Mouse (Mus musculus) stomach, postnatal 0 days (tissue): ENCODE measurements at regions not wholly inside any gene's neighbourhood (a gene's known extent, or its start where the extent isn't known, plus 50 kb on each side); places are given as distances from the start of the nearest gene placed in this dataset.

ENCODE experiments used
- ATAC-seq: fragments of 200-750 bp; cut with Nextera tagmentation; 2 replicates; pipeline ENCODE4 v1.8.0; 2017; ENCODE audit not compliant: low FRiP score, low TSS enrichment
- DNase-seq: peaks from one replicate; pipeline ENCODE4 v3.0.0-alpha.2; 2016; ENCODE audit warnings: low spot score
- H3K27ac ChIP-seq: fragments of 300-500 bp; sonication (generic); replicated peaks from 2 replicates; pipeline ENCODE4 v1.5.1; 2014; ENCODE audit warnings: mild to moderate bottlenecking, control low read depth
- H3K27me3 ChIP-seq: fragments of 300-500 bp; sonication (generic); 2 replicates; pipeline ENCODE4 v1.6.1; 2014; ENCODE audit warnings: low read length; ENCODE audit not compliant: control insufficient read depth, insufficient read depth
- H3K36me3 ChIP-seq: fragments of 300-500 bp; sonication (generic); 2 replicates; pipeline ENCODE4 v1.6.1; 2014; ENCODE audit warnings: low read length, mixed read lengths; ENCODE audit not compliant: control insufficient read depth, insufficient read depth
- H3K4me1 ChIP-seq: fragments of 300-500 bp; sonication (generic); replicated peaks from 2 replicates; pipeline ENCODE4 v1.6.1; 2014; ENCODE audit warnings: antibody characterized with exemption; ENCODE audit not compliant: control insufficient read depth, insufficient read depth
- H3K4me2 ChIP-seq: fragments of 300-500 bp; sonication (generic); replicated peaks from 2 replicates; pipeline ENCODE4 v1.6.1; 2014; ENCODE audit warnings: low read depth, mild to moderate bottlenecking, control low read depth, moderate library complexity
- H3K4me3 ChIP-seq: fragments of 300-500 bp; sonication (generic); 2 replicates; pipeline ENCODE4 v1.5.1; 2014; ENCODE audit warnings: low read depth, low read length, control low read depth
- H3K9ac ChIP-seq: fragments of 300-500 bp; sonication (generic); 2 replicates; pipeline ENCODE4 v1.6.1; 2014; ENCODE audit warnings: mild to moderate bottlenecking, low read length, control low read depth, mixed read lengths
- H3K9me3 ChIP-seq: fragments of 300-500 bp; sonication (generic); 2 replicates; pipeline ENCODE4 v1.6.1; 2016; ENCODE audit warnings: low read length; ENCODE audit not compliant: control insufficient read depth
- CTCF ChIP-seq: IDR thresholded peaks from 2 replicates; pipeline ENCODE4 v1.5.1; 2016; ENCODE audit warnings: antibody characterized with exemption, low read depth, mild to moderate bottlenecking, moderate library complexity
- EP300 ChIP-seq: optimal IDR thresholded peaks from 2 replicates; pipeline ENCODE3; 2016; ENCODE audit warnings: antibody characterized with exemption
- WGBS: fragments of 180-500 bp; shearing (Covaris S2); extraction: QIAGEN DNeasy Blood & Tissue Kit; methylation state at CpG from one replicate; pipeline ENCODE4 v1.1.7; 2014; 5-methylcytosine and 5-hydroxymethylcytosine counted together

DNA sequence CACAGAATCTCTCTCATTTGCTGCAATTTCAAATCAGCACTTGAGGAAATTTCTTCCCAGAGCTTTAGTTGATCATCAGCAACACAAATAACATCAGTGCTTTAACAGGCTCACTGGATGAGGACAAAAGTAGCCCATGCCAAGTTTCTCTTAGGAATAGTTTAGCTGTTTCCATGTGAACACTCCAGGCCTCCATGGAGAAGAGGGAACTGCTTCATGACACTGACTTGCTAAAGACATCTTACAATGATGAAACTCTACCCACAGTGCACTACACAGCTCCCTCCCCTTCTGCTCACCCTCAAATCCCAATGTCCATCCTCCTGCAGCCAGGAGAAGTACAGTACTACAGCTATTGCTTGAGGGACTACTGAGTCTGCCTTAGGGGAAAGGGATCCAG lies 388.9 kb downstream of the Ptprc start:
- H3K4me2 ChIP-seq: no peak overlapping the region
- no peaks in the 10 kb centered on the region for H3K27me3 ChIP-seq
- ATAC-seq (no peak), DNase-seq (no peak)
- H3K9me3 ChIP-seq: no peaks in the 10 kb centered on the region
- no peak overlapping the region for H3K4me3 ChIP-seq
- H3K9ac ChIP-seq: no peak overlapping the region
- no peak for TF ChIP-seq EP300
- no peak for TF ChIP-seq CTCF
- H3K4me1 ChIP-seq: no peaks in the 10 kb centered on the region
- H3K27ac ChIP-seq: no peak overlapping the region
- H3K36me3 ChIP-seq: no peaks in the 10 kb centered on the region

DNA sequence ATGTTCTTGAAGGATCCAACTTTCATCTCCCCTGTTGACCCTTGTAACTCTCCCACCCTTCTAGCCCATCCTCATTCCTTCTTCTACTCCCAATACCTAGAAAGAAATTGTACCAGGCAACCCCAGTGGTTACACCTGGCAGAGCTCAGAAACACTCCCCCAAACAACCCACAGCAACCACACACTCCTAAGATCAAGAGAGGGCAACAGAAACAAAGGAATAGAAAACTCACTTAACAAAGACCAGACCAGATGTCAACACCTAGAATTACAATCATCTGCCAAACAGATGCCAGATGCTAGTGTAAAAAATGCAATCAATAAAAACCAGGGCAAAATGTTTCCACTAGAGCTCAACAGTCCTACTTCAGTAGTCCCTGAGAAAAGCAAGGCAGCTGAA lies 400.9 kb downstream of the Ptprc start:
- Histone ChIP-seq H3K4me2 (no peak overlapping the region), H3K9me3 (no peaks in the 10 kb centered on the region), H3K27ac (no peak overlapping the region), H3K4me1 (no peaks in the 10 kb centered on the region), H3K36me3 (no peaks in the 10 kb centered on the region), H3K4me3 (no peak overlapping the region), H3K9ac (no peak overlapping the region), H3K27me3 (no peaks in the 10 kb centered on the region)
- no peak for TF ChIP-seq CTCF
- TF ChIP-seq EP300: no peak
- DNase-seq (no peak), ATAC-seq (no peak)

DNA sequence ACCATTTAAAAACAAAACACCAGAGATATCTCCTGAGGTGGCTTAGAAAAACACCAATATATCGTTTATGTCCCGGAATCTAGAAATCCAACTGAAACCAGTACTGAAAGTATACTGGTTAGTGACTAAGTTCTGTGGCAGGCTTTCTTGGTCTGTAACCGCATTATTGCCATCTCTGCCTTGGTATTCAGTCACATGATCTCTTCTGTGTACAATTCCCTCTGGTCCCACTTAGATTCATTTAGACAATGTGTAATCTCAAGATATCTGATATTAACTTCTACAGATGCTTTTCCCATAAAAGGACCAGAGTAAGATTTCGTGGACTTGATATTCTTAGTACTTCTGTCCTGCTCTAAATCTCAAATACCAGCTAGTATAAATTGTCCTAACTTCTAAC lies 414.7 kb downstream of the Ptprc start:
- no peak for DNase-seq
- no peaks in the 10 kb centered on the region for H3K4me1 ChIP-seq
- no peaks in the 10 kb centered on the region for H3K9me3 ChIP-seq
- no peak for ATAC-seq
- H3K9ac ChIP-seq: no peak overlapping the region
- 86% methylated on average over 4 of the region's 4 CpGs for WGBS
- H3K27ac ChIP-seq: no peak overlapping the region
- no peak overlapping the region for H3K4me3 ChIP-seq
- no peak for TF ChIP-seq CTCF
- TF ChIP-seq EP300: no peak
- H3K27me3 ChIP-seq: no peaks in the 10 kb centered on the region
- H3K36me3 ChIP-seq: no peaks in the 10 kb centered on the region
- no peak overlapping the region for H3K4me2 ChIP-seq

- WGBS: 74% methylated on average over 7 of the region's 7 CpGs
Measured at GRCm38 (mm10) chr1:137751446-137751961, 424.0 kb downstream of the Ptprc start.

DNA sequence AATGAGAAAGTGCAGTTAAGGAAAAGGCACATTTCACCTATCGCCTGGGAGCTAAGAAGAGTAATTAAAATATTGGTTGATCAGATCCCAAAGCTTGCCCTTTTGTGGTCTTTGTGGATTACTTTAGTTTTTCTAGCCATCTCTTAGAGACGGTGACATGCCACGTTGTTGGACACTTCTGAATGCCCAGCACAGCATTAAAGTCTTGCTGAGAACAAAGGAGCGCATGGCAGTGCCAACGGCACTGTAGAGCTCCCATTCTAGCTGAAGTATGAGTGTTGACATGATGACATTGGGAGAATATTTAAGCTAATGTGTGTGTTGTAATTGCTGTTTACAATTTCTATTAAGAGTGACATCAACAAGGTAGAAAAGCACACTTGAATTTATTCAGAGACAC lies 424.6 kb downstream of the Ptprc start:
- no peak for DNase-seq
- no peak for TF ChIP-seq EP300
- TF ChIP-seq CTCF: no peak
- H3K9ac ChIP-seq: no peak overlapping the region
- H3K36me3 ChIP-seq: no peaks in the 10 kb centered on the region
- no peak for ATAC-seq
- no peaks in the 10 kb centered on the region for H3K4me1 ChIP-seq
- H3K27me3 ChIP-seq: no peaks in the 10 kb centered on the region
- no peak overlapping the region for H3K4me3 ChIP-seq
- no peaks in the 10 kb centered on the region for H3K9me3 ChIP-seq
- 89% methylated on average over 5 of the region's 5 CpGs for WGBS
- H3K27ac ChIP-seq: no peak overlapping the region
- H3K4me2 ChIP-seq: no peak overlapping the region

More at GRCm38 (mm10) chr1:137751446-137751961, 424.0 kb downstream of the Ptprc start:
- Histone ChIP-seq H3K27ac (no peak overlapping the region), H3K27me3 (no peaks in the 10 kb centered on the region), H3K4me1 (no peaks in the 10 kb centered on the region), H3K9me3 (no peaks in the 10 kb centered on the region), H3K4me3 (no peak overlapping the region), H3K4me2 (no peak overlapping the region), H3K36me3 (no peaks in the 10 kb centered on the region), H3K9ac (no peak overlapping the region)
- ATAC-seq (peak; percentile 10; the same call in 1 of the 2 replicates), DNase-seq (no peak)
- TF ChIP-seq EP300: no peak
- no peak for TF ChIP-seq CTCF

DNA sequence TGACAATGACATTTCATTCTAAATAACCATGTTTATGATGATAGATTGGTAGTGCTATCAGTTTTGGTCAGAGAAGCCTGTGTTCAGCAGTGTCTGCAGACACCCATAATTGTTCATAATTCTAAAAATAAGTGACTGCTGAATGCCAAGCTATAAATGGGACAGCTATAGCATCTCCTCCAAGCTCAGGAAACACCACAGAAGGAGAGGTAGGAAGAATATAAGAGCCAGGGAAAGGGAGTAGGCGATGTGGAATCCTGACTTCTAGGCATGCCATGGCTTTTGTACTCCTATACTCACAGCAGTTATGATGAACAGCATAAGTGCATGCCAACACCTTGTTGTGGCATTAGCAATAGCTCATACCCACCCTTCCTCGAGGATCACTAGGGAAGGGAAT lies 429.4 kb downstream of the Ptprc start:
- Histone ChIP-seq H3K9me3 (no peaks in the 10 kb centered on the region), H3K4me3 (no peak overlapping the region), H3K36me3 (no peaks in the 10 kb centered on the region), H3K9ac (no peak overlapping the region), H3K27me3 (no peaks in the 10 kb centered on the region), H3K4me2 (no peak overlapping the region), H3K4me1 (no peaks in the 10 kb centered on the region), H3K27ac (no peak overlapping the region)
- WGBS: 59% methylated on average over 2 of the region's 2 CpGs
- no peak for DNase-seq
- TF ChIP-seq CTCF (no peak), EP300 (no peak)
- no peak for ATAC-seq
